Mouse (Mus musculus): ENCODE measurements around the gene Hist1h3h.

DNA sequence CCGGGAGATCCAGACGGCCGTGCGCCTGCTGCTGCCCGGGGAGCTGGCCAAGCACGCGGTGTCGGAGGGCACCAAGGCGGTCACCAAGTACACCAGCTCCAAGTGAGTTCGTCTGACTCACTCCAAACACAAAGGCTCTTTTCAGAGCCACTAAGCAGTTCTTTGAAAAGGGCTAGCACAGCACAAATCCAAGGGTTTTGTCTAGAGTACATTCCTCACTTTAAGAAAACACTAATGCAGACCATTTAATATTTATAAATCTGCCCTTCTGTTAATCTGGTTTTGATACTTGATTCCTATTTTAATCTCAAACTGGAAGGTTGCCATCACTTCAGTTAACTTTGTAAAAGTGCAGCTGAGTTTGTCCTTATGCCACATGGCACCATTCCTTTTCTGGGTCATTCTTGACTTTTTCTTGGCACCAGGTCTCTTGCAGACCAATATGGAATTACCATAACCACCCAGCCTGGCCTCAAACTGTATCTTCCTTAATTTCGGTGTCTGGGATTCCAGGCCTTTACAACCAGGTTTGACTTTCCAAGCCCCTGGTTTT lies 5.0 kb downstream of the Hist1h3h start:
- TF ChIP-seq POLR2A (IDR thresholded peaks at IDR 0.05; ENCODE audit: insufficient read depth, low read depth, low read length) = no peak
- no peak for TF ChIP-seq EP300 (IDR thresholded peaks at IDR 0.05; ENCODE audit: insufficient read depth, low read depth, low read length)
